Mouse (Mus musculus): ENCODE data around the gene Cdc34b. TPM values are rescaled to one million over a fixed set of nuclear protein-coding genes. Genes with fewer than 3 reads are reported as not detected.

Cdc34b gene
- polyA plus RNA-seq, 1 experiment: 0.17 TPM

DNA sequence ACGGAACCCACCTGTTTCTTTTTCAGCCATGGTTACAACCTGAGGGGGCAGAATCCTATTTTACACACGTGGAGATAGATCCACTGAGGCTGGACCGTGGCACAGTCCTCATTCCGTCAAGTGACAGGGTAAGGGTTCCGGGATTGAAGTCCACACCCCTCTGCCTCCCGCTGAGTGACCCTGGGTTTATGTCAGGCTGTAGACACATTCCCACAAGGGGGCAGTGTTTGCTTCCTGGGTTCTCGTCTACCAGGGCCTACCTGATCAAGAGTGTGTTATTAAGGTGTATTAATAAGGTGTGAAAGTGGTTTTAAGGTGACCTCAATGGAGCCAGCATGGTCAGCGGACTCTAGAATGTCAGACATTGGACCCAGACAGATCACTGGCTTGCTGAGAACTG is 8.8 kb upstream of the Cdc34b start:
- no peak for DNase-seq (ENCODE audit: low spot score)

DNA sequence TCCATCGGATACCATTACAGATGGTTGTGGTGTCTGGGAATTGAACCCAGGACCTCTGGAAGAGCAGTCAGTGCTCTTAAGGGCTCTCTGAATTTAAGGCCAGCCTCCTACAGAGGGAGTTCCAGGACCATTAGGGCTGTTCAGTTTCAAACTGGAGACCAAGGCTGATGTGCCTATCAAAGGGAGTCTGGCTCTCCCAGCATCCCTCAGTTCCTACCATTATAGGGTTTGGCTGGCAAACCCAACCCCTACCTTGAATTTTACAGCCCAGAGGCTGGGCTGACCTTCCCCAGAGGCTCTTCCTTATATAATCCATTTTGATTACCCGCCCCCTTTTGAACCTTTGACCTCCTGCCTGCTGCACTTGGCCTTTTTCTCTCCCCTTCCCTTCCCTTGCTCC is 5.8 kb upstream of the Cdc34b start:
- no peak for DNase-seq (ENCODE audit: low spot score)

DNA sequence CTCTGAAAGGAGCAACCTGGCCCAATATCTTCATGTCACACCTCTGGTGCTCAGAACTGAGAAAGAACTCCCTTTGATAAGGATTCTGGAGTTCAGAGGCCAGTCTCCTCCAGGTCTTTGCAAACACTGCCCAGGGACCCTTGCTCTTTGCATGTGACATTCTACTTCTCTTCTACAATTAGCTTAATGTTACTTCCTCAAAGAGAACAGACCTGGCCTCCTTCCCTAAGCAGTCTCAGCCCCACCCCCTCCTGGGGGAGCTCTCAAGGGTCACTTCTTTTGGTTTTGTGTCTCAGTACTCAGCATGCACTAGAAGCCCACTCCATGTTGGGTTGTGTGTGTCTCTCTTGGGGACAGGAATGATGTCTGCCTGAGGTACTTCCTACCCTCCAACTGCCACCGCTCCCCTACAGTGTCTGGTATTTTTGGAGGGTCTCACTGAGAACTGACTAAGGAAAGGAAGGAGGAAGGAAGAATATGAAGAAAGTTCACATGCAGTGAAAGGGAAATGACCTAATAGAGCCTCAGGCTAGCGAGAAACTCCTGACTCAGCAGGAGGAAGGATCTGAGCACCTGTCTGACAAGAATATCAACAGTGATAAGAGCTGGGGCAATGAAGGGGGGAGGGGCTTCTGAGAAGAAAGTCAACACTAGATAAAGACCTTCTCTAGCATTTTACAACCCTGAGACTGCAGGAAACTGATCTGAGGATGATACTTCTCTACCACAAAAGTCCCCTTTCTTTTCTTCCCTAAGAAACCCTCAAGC is 11.5 kb downstream of the Cdc34b start:
- DNase-seq (ENCODE audit: low spot score): no peak

DNA sequence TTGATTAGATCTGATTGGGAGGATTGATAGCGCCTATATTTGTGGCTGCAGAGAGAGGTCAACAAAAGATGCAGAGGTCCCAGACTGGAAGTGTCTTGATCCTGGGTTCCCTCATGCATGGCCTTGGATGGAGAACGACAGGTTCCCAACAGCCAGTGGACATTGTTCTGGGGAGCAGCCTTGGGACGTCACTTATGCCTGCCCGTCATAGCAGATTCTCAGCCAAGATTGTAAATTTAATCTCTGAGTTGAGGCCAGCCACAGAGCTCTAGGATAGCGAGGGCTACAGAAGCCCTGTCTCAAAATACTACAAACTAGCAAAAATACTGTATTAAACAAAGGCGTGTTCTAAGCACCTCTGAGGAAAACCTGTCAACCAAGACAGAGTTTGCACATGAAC is 18.3 kb downstream of the Cdc34b start:
- no peak for DNase-seq (ENCODE audit: low spot score)

DNA sequence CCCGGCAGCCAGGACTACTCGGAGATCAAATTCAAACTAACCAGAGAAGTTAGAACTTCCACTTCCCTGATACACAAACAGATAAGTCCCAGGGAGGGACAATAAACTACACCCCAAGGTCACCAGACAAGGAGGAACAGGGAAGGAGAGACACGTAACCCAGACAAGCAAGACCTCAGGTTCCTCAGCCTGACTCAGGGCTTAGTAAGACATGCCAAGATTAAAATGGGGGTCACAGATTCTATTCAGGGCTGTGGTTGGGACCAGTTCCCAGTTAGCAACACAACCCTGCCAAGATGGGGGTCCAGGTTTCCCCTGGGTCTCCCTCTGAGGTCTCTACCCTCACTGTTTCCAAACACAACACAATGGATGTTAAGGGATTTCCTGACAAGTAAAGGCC is 18.8 kb downstream of the Cdc34b start:
- no peak for DNase-seq (ENCODE audit: low spot score)

DNA sequence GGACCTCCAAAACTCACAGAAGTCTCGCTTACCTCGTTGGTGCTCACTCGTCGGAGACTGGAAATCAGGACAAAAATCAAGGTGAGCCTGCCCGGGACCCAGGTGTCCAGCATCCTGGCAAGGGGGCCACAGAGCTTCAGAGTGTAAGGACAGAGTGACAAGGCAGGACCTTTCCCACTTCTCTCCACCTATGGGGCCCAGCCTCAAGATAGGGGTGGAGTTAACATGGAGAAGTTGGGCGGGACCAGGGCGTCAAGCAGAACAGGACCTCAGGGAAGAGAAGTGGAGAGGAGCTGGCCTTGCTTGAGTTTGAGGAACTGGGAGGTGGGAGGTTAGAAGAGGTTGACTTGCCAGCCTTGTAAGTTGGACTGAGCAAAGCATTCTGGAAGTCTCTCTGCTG is 19.2 kb downstream of the Cdc34b start:
- DNase-seq (ENCODE audit: low spot score): no peak

DNA sequence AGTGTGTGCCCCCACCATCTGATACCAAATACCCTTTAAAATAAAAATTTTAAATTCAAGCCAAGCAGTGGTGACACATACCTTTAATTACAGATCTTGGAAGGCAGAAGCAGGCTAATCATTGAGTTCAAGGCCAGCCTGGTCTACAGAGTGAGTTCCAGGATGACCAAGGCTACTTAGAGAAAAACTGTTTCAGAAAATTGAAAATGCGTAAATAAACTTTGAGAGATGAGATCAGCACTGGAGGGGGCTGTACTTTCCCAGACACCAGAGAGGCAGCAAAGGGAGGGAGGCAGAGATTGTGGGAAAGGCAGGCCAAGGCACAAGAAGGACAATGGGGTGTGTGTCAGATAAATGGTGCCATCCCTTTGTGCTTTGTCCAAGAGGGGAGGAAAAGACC is 20.7 kb downstream of the Cdc34b start:
- DNase-seq (ENCODE audit: low spot score): no peak

DNA sequence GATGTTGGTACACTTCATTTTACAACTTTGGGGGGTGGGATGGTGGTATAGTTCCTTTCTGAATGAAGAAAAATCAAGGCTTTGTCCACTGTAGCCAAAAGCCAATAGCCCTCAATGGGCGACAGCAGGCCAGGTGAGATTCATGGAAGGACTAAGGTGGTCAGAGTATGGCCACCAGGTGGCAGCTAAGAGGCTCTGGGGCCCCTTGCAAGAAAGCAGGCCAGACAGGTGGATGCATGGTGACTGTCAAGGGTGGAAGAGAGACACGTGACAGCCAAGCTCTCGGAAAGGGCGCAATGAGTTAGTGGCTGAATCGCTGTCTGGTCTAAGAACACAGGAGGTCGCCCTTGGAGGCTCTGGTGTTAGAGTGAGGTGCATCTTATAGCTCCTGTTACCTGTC is 21.2 kb downstream of the Cdc34b start:
- no peak for DNase-seq (ENCODE audit: low spot score)

DNA sequence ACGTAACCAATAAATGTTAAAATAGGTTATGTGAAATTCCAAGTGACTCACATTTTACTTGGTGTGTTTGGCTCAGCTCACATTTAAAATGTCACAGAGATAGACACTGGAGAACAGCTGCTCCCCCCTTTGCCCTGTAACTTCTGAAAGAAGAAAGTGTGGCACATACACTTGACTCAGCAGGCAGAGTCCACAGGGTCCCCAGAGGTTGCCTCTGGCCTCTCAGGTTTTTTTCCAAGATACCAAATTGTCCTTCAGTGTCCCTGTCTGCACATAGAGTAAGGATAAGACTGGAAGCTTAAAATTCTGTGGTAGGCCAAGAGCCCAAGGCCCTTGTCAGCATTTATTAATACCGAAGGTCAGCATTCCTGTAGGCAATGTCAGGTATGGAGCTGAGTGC is 25.7 kb downstream of the Cdc34b start:
- no peak for DNase-seq (ENCODE audit: low spot score)

DNA sequence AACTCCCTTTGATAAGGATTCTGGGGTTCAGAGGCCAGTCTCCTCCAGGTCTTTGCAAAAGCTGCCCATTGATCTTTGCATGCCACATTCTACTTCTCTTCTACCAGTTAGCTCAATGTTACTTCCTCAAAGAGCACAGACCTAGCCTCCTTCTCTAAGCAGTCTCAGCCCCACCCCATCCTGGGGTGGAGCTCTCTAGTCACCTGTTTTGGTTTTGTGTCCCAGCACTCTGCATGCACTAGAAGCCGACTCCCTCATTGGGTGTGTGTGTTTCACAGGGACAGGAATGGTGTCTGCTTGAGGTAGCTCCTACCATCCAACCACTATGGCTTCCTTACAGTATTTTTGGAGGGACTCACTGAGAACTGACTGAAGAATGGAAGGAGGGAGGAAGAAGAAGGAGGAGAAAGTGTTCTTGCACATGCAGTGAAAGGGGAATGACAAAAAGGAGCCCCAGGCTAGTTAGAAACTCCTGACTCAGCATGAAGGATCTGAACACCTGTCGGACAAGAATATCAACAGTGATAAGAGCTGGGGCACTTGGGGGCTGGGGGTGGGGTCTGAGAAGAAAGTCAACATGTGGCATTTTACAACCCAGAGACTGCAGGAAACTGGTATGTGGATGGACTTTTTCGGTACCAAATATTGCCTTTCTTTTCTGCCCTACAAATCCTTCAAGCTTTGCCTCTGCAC is 30.9 kb downstream of the Cdc34b start:
- DNase-seq (ENCODE audit: low spot score): no peak

DNA sequence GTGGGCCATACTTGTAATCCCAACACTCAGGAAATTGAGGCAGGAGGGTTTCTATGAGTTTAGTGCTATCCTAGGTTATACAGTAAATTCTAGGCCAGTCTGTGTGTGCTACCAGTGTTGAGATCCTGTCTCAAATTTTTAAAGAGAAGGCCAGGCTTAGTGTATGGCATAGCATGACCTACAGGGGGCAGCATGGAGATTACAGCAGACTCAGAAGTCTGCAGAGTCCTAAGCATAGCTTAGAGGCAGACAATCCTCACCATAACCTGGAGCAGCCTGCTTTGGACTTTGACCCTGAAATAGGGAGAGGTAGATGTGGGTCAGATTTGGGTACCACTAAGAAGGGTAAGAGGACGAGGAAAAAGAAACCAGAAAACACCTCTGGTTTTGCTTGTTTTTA is 32.3 kb downstream of the Cdc34b start:
- DNase-seq (ENCODE audit: low spot score): no peak

DNA sequence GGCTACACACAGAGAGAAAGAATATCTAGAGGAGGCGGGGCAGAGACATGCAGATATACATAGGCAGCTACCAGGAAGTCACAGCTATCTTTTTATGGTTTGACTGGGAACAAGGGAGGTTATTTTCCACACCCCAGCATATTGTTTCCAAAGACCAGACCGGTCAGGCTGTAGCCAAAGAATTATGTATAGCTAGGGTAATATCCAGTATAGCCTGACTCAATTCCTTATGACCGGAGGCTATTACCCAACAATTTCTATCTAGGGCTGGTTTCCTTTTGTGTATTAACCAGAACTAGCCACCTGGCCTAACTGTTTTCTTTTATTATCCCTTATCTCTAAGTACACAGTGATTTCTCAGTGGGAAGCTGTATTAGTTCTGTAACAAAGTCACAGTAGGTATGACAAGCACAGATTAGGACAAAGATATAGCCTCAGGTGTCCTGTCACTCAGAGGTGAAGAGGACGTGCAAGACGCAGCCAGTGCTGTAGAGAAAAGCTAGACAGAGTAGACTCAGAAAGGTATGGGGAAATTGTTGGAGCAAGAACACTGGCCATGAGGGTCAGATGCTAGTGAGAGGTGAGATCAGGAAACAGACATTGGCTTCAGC is 33.4 kb downstream of the Cdc34b start:
- DNase-seq (ENCODE audit: low spot score): no peak

DNA sequence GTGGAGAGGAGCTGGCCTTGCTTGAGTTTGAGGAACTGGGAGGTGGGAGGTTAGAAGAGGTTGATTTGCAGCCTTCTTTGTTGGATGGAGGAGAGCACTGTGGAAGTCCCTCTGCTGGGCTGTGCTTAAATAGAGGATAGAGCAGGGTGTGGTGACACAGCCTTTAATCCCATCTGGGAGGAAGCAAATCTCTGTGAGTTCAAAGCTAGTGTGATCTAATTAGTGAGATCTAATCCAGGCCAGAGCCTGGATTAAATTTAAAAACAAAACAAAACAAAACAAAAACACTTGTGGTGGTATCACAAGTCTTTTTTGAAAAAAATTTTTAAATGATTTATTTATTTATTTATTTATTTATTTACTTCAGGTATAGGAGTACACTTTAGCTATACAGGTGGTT is 41.0 kb downstream of the Cdc34b start, which contains the start of gene Tmem92:
Gene Tmem92 (minus strand): TSS at position 101 of the 400 bp plus-strand sequence.
- DNase-seq (ENCODE audit: low spot score): no peak

DNA sequence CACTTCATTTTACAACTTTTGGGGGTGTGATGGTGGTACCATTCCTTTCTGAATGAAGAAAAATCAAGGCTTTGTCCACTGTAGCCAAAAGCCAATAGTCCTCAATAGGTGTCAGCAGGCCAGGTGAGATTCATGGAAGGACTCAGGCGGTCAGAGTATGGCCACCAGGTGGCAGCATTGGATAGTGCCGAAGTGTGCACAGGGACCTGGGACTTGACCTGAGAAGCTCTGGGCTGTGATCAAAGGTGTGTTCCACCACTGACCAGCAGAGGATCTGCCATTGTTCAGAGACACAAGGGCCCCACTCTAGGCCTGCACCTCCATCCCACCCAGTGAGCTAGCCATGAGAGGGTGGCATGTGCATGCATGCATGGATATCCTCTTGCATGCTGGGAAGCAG is 43.7 kb downstream of the Cdc34b start:
- DNase-seq (ENCODE audit: low spot score): peak; percentile 48

DNA sequence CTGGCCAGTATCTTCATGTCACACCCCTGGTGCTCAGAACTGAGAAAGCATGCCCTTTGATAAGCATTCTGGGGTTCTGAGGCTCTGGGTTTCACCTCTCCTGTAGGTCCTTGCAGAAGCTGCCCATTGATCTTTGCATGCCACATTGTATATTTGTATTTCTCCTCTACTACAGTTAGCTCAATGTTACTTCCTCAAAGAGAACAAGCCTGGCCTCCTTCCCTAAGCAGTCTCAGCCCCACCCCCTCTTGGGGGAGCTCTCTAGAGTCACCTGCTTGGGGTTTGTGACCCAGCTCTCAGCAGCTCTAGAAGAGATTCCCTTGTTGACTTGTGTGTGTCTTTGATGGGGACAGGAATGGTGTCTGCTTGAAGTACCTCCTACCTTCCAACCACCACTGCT is 50.1 kb downstream of the Cdc34b start:
- DNase-seq (ENCODE audit: low spot score): no peak

Other genes starting within 250 kb of the Cdc34b start
- 28.5 and 34.1 TPM in 2 replicates for gene Epn3, start 241.8 kb upstream of the Cdc34b start, polyA plus RNA-seq (2012; rRNA removed)
- 1.7 and 2.0 TPM in 2 replicates for gene Mycbpap, start 220.0 kb upstream of the Cdc34b start, polyA plus RNA-seq (2012; rRNA removed)
- gene Rsad1, start 192.5 kb upstream of the Cdc34b start, polyA plus RNA-seq (2012; rRNA removed): 14.3 and 16.7 TPM in 2 replicates
- 0.17 and 0.29 TPM in 2 replicates for gene Chad, start 176.7 kb upstream of the Cdc34b start, polyA plus RNA-seq (2012; rRNA removed)
- gene Acsf2, start 139.9 kb upstream of the Cdc34b start, polyA plus RNA-seq (2012; rRNA removed): 29.6 and 31.8 TPM in 2 replicates
- gene Lrrc59, start 112.0 kb upstream of the Cdc34b start, polyA plus RNA-seq (2012; rRNA removed): 62.8 and 64.7 TPM in 2 replicates
- gene Mrpl27, start 88.0 kb upstream of the Cdc34b start, polyA plus RNA-seq (2012; rRNA removed): 93.5 and 105 TPM in 2 replicates
- gene Eme1, start 87.8 kb upstream of the Cdc34b start, polyA plus RNA-seq (2012; rRNA removed): 0.52 and 0.53 TPM in 2 replicates
- gene Xylt2, start 64.3 kb upstream of the Cdc34b start, polyA plus RNA-seq (2012; rRNA removed): 12.7 and 15.9 TPM in 2 replicates
- gene Gm11541, start 37.3 kb upstream of the Cdc34b start, polyA plus RNA-seq (2012; rRNA removed): not detected in 2 replicates
- gene Tmem92, start 40.9 kb downstream of the Cdc34b start, polyA plus RNA-seq (2012; rRNA removed): not detected in 2 replicates
- 953 and 1,532 TPM in 2 replicates for gene Col1a1, start 194.4 kb downstream of the Cdc34b start, polyA plus RNA-seq (2012; rRNA removed)
- 0.19 and 0.22 TPM in 2 replicates for gene Hils1, start 225.8 kb downstream of the Cdc34b start, polyA plus RNA-seq (2012; rRNA removed)
- 69.2 and 93.5 TPM in 2 replicates for gene Sgca, start 234.5 kb downstream of the Cdc34b start, polyA plus RNA-seq (2012; rRNA removed)
- 16.0 and 35.7 TPM in 2 replicates for gene Ppp1r9b, start 249.3 kb downstream of the Cdc34b start, polyA plus RNA-seq (2012; rRNA removed)

All from urinary bladder, adult 2 months (tissue).